Mouse (Mus musculus) lung, postnatal 0 days (tissue): Measurements from ENCODE around the gene Gucy2g.

Source experiments
- CTCF ChIP-seq: IDR thresholded peaks from 2 replicates; pipeline ENCODE4 v1.5.1; 2016; ENCODE audit warnings: antibody characterized with exemption, mild to moderate bottlenecking
- EP300 ChIP-seq: IDR thresholded peaks from 2 replicates; pipeline ENCODE4 v1.6.1; 2016; ENCODE audit warnings: antibody characterized with exemption, mild to moderate bottlenecking, control low read depth

DNA sequence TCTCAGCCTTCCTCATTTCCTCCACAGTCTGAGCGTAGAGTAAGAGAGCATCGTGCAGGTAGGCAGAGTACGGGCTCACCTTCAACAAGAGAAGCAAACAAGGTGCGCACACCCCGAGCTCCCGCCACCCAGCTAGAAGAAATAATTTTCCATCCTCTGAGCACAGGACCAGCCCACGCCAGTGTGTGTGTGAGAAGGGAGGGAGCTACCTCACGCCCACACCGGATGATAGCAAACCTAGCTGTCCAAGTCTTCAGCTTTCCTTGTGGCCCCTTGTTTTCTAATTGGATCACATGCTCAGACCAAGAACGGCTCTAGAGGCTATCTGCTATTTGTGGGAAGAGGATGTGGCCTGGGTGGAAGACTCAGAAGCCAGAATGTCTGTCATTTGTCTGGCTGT is 10.0 kb downstream of the Gucy2g start:
- TF ChIP-seq CTCF = no peak
- TF ChIP-seq EP300 = no peak
